Mouse (Mus musculus) spleen, adult 2 months (tissue): ENCODE results near the gene Postn. TPM values are rescaled to one million over a fixed set of nuclear protein-coding genes. Genes with fewer than 3 reads are reported as not detected.

ENCODE experiments used
- DNase-seq, 2 experiments: peaks; one replicate each; pipeline versions ENCODE4 v3.0.0 to v3.0.0-alpha.2; 2012 to 2021; ENCODE audit warnings: low spot score in 2 of 2, low read depth in 1 of 2
- H3K27ac ChIP-seq: fragments of 200-500 bp; 2 replicates; pipeline ENCODE4 v1.5.1; 2012; ENCODE audit warnings: low read length, inconsistent platforms; ENCODE audit not compliant: insufficient read depth
- H3K27me3 ChIP-seq: fragments of 200-500 bp; 2 replicates; pipeline ENCODE4 v1.6.1; 2012; ENCODE audit warnings: mild to moderate bottlenecking, moderate library complexity, low read length, inconsistent platforms; ENCODE audit not compliant: control insufficient read depth, insufficient read depth
- H3K36me3 ChIP-seq: fragments of 200-500 bp; 2 replicates; pipeline ENCODE4 v1.6.1; 2012; ENCODE audit warnings: mild to moderate bottlenecking, low read length, inconsistent platforms; ENCODE audit not compliant: control insufficient read depth, insufficient read depth
- H3K4me1 ChIP-seq: fragments of 200-500 bp; 2 replicates; pipeline ENCODE4 v1.6.1; 2011; ENCODE audit warnings: inconsistent platforms; ENCODE audit not compliant: control insufficient read depth, insufficient read depth, insufficient read length
- H3K4me3 ChIP-seq: fragments of 200-500 bp; 2 replicates; pipeline ENCODE4 v1.5.1; 2011; ENCODE audit warnings: mild to moderate bottlenecking, inconsistent platforms; ENCODE audit not compliant: insufficient read depth, insufficient read length; ENCODE audit errors: extremely low read depth
- CTCF ChIP-seq: fragments of 200-500 bp; IDR thresholded peaks from 2 replicates; pipeline ENCODE4 v1.5.1; 2011; ENCODE audit warnings: mild to moderate bottlenecking, inconsistent platforms; ENCODE audit not compliant: insufficient read depth, insufficient read length, insufficient replicate concordance; ENCODE audit errors: extremely low read depth
- POLR2A ChIP-seq: fragments of 200-500 bp; IDR thresholded peaks from 2 replicates; pipeline ENCODE4 v1.6.1; 2011; ENCODE audit warnings: low read depth, low read length, inconsistent platforms
- WGBS: fragments of 180-500 bp; shearing (Covaris S2); methylation state at CpG from one replicate; pipeline ENCODE4 v1.1.7; 2018; 5-methylcytosine and 5-hydroxymethylcytosine counted together
- polyA plus RNA-seq: library from polyadenylated mRNA; depleted of rRNA; stranded (reverse); fragments of >200 nt; gene quantifications from 2 replicates; pipeline ENCODE4 v1.2.3, GENCODE M21; 2012

Postn gene
- polyA plus RNA-seq, 1 experiment = 1.4 TPM

GRCm38 (mm10) chr3:54400617-54401016, 39.7 kb downstream of the Postn start:
- WGBS = 88% methylated on average over 1 of the region's 1 CpGs
- TF ChIP-seq POLR2A (no peak), CTCF (no peak)
- DNase-seq = no peak
- Histone ChIP-seq H3K27ac (peak overlapping the region; percentile 55; the same call in 1 of the 2 replicates), H3K4me1 (no peaks in the 10 kb centered on the region; the same call in 1 of the 2 replicates), H3K4me3 (no peak overlapping the region), H3K36me3 (no peaks in the 10 kb centered on the region), H3K27me3 (no peaks in the 10 kb centered on the region)

DNA sequence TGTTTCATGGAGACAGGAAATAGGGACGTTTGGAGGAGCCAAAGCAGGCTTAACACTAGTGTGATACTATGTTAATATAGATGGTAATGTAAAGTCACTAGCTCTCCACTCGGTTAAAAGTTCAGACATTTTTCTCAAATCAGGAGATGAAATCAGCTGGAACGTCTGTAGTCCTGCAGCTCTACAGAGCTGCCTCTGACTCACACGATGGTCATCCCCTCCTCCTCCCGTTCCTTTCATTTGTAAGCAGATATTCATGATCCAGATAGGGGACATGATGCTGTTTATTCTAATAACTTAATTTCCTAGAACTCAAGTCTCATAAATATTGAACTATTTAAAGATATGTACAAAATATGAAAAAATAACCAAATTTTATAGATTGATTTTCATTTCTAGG, 40.8 kb downstream of the Postn start:
- TF ChIP-seq POLR2A = no peak
- no peak for TF ChIP-seq CTCF
- Histone ChIP-seq H3K27ac (no peak overlapping the region), H3K27me3 (no peaks in the 10 kb centered on the region), H3K36me3 (no peaks in the 10 kb centered on the region), H3K4me3 (no peak overlapping the region), H3K4me1 (no peaks in the 10 kb centered on the region; the same call in 1 of the 2 replicates)
- no peak for DNase-seq
- WGBS = 85% methylated on average over 5 of the region's 5 CpGs

- TF ChIP-seq POLR2A (no peak), CTCF (no peak)
- 88% methylated on average over 3 of the region's 3 CpGs for WGBS
- Histone ChIP-seq H3K4me1 (no peaks in the 10 kb centered on the region; the same call in 1 of the 2 replicates), H3K4me3 (no peak overlapping the region), H3K27me3 (no peaks in the 10 kb centered on the region), H3K36me3 (no peaks in the 10 kb centered on the region), H3K27ac (no peak overlapping the region)
- DNase-seq = no peak
These were observed 42.9 kb downstream of the Postn start for GRCm38 (mm10) chr3:54403791-54404190.

GRCm38 (mm10) chr3:54406567-54406966, 45.7 kb downstream of the Postn start:
- Histone ChIP-seq H3K4me3 (no peak overlapping the region), H3K27ac (no peak overlapping the region), H3K36me3 (no peaks in the 10 kb centered on the region), H3K4me1 (no peaks in the 10 kb centered on the region), H3K27me3 (no peaks in the 10 kb centered on the region)
- 77% methylated on average over 2 of the region's 2 CpGs for WGBS
- no peak for TF ChIP-seq CTCF
- TF ChIP-seq POLR2A = no peak
- DNase-seq = no peak

DNA sequence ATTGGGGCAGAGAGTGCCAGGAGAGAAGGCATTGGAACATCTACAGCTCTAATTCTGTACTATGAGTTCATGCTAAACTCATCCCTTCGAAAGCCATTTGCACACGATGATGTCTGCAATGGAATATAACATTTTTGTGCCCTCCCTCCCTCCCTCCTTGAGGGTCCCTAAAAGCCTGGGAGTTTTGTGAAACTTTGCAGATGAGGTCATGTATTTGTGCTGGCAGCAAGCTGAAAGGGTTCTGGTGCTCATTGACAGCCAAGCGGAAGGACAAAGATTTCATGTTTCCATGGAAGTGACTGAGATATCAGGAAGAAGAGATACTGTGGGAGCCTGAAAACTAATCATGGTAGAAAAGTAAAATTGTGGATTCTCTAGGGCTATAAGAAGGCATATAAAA, 50.1 kb downstream of the Postn start:
- TF ChIP-seq POLR2A = no peak
- no peak for DNase-seq
- 94% methylated on average over 3 of the region's 3 CpGs for WGBS
- H3K4me1 ChIP-seq = no peaks in the 10 kb centered on the region
- H3K27ac ChIP-seq = no peak overlapping the region
- H3K4me3 ChIP-seq = no peak overlapping the region
- H3K27me3 ChIP-seq = no peaks in the 10 kb centered on the region
- H3K36me3 ChIP-seq = no peaks in the 10 kb centered on the region

GRCm38 (mm10) chr3:54412885-54413583, 52.1 kb downstream of the Postn start:
- DNase-seq = no peak
- no peaks in the 10 kb centered on the region for H3K27me3 ChIP-seq
- no peaks in the 10 kb centered on the region for H3K4me1 ChIP-seq
- no peak overlapping the region for H3K4me3 ChIP-seq
- TF ChIP-seq POLR2A = no peak
- TF ChIP-seq CTCF = no peak
- H3K36me3 ChIP-seq = no peaks in the 10 kb centered on the region
- 90% methylated on average over 7 of the region's 7 CpGs for WGBS
- H3K27ac ChIP-seq = no peak overlapping the region

DNA sequence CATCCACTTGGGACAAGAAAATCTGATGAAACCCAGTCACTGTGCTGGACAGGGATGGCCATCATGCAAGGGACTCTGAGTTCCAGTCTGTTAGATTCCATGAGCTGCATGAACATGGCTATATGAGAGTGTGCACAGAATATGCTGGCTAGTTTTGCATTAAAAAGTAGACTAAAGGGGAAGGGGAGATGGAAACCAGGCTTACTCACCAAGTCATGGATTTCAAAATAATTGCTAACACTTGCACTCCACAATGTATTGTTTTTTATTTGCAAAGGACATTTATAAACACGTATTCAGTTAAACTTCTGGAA, 52.6 kb downstream of the Postn start:
- 91% methylated on average over 1 of the region's 1 CpGs for WGBS
- TF ChIP-seq POLR2A (no peak), CTCF (no peak)

More for the DNA sequence above, 52.6 kb downstream of the Postn start:
- Histone ChIP-seq H3K27ac (no peak overlapping the region), H3K4me3 (no peak overlapping the region), H3K4me1 (no peaks in the 10 kb centered on the region), H3K36me3 (no peaks in the 10 kb centered on the region), H3K27me3 (no peaks in the 10 kb centered on the region)
- DNase-seq = no peak
